Mouse (Mus musculus) right cerebral cortex, postnatal 36 days (tissue): ENCODE results near the gene Tagln.
A peak's percentile ranks its signal among the peaks of the same experiment; 100 is the strongest.

Experiments used
- DNase-seq, 2 experiments: peaks; one replicate each; pipeline ENCODE4 v3.0.0; 2022; ENCODE audit warnings: low spot score in 2 of 2, mixed read lengths in 1 of 2

Gene Tagln

GRCm38 (mm10) chr9:45946182-45946871, 10.5 kb upstream of the Tagln start:
- no peak for DNase-seq

- DNase-seq = no peak
These were observed 9.9 kb upstream of the Tagln start for GRCm38 (mm10) chr9:45945721-45946120.

GRCm38 (mm10) chr9:45944506-45945400, 8.9 kb upstream of the Tagln start:
- no peak for DNase-seq

- no peak for DNase-seq
These were observed 8.0 kb upstream of the Tagln start for GRCm38 (mm10) chr9:45943628-45944505.

- DNase-seq = no peak
These were observed 7.1 kb upstream of the Tagln start for GRCm38 (mm10) chr9:45942916-45943315.

GRCm38 (mm10) chr9:45942464-45942863, 6.6 kb upstream of the Tagln start:
- DNase-seq = no peak

- no peak for DNase-seq
These were observed 5.6 kb upstream of the Tagln start for GRCm38 (mm10) chr9:45941329-45941888.

GRCm38 (mm10) chr9:45939794-45940193, 3.9 kb upstream of the Tagln start:
- no peak for DNase-seq

GRCm38 (mm10) chr9:45938952-45939637, 3.2 kb upstream of the Tagln start:
- DNase-seq = no peak

GRCm38 (mm10) chr9:45938088-45938487, 2.2 kb upstream of the Tagln start:
- no peak for DNase-seq

- DNase-seq = no peak
These were observed 1.0 kb upstream of the Tagln start for GRCm38 (mm10) chr9:45936883-45937282.

GRCm38 (mm10) chr9:45932571-45933415, 3.1 kb downstream of the Tagln start:
- DNase-seq = peak in 1 of 2 experiments; percentile 47

- no peak for DNase-seq
These were observed 3.9 kb downstream of the Tagln start for GRCm38 (mm10) chr9:45931958-45932357.

- DNase-seq = no peak
These were observed 6.6 kb downstream of the Tagln start for GRCm38 (mm10) chr9:45929285-45929684.

- DNase-seq = no peak
These were observed 16.0 kb downstream of the Tagln start for GRCm38 (mm10) chr9:45919895-45920294.

GRCm38 (mm10) chr9:45917041-45917934, 18.6 kb downstream of the Tagln start:
- DNase-seq = peak; percentile 32 to 53

- no peak for DNase-seq
These were observed 20.2 kb downstream of the Tagln start for GRCm38 (mm10) chr9:45915659-45916058.

GRCm38 (mm10) chr9:45911673-45912072, 24.2 kb downstream of the Tagln start:
- no peak for DNase-seq

- no peak for DNase-seq
These were observed 24.9 kb downstream of the Tagln start for GRCm38 (mm10) chr9:45910995-45911394.
